Mouse (Mus musculus) naive thymus-derived CD4-positive, alpha-beta T cell, adult 5 months (primary cell): ENCODE results near the gene Uevld. TPM values are rescaled to one million over a fixed set of nuclear protein-coding genes. Genes with fewer than 3 reads are reported as not detected.

Experiments used
- polyA plus RNA-seq: library from polyadenylated mRNA; unstranded; fragments of 100-300 nt; shearing (Covaris generic); gene quantifications from one replicate; pipeline ENCODE4 v1.2.1, GENCODE M21; 2017

The Uevld gene
- 6.1 TPM for polyA plus RNA-seq

DNA sequence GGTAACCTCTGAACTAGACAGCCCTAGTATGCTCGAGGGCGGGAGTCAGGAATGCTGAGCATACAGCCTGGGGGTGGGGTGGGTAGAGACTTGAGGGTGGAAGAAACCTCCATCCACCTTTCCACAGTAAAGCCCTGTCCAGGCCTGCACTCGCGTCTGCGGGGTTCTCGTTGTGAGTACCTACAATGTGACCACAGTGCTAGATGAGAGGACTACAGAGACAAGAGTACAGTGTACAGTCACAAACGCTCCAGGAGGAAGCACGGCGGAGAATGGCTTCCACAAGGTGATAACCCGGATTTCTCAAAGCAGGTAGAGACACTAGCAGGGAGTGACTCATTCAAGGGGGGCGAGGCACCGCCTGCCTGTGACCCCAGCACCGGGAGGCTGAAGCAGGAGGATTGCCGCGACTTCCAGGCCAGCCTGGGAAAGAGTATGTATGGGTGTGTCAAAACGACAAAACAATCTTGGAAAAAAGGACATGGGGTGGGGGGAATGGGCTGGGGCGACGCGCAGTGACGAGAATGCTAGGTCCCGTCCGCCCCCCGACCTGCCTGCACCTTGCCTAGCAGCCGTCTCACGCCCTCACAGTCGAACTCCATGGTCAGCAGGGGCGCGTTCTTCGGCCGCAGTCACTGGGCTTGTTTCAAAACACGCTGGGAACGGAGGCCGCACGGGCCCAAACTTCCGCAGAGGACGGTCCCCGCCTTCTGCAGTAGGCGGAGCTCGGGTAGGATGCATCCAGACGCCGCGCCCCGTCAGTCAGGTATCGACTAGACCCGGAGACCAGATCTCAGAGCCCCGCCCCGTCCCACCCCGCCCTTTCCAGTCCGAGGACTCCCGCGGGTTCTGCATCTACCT, at the start of gene Uevld:
Gene Uevld, minus strand, starts transcription at position 697 of the 861 bp plus-strand sequence.

GRCm38 (mm10) chr7:46983280-46983679, 25.0 kb upstream of the Uevld start, which contains the start of gene Gm9999:
Gene Gm9999 (plus strand): TSS chr7:46983580.

DNA sequence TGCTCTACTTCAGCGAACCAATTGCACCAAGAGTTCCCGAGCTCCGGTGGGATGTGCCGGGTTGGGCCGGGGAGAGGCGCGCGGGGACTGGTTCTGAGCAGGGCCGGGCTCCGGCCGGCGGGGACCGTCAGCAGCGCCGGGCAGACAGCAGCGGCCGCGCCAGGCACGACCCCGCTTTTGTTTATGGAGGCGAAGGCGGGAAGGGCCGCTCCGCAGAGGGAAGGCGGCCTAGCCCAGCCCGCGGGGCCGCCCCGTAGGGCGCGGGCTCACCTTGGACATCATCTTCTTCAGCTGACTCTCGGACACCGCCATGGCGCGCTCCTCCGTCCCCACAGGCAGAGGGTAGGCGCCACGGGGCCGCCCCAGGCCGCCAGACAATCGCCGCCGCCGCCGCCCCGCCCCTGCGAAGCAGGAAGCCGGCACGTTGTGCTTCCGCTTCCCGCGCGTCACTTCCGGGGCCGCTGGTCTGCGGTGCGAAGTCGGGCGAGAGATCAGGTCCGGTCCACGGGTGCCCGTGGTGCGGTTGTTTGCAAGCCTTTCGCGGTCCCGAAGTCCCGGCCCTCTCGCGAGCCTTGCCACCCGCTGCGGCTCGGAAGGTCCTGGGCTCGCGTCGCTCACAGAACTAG, 38.7 kb downstream of the Uevld start, which contains the start of gene Tsg101:
Gene Tsg101, minus strand, starts transcription at position 419 of the 626 bp plus-strand sequence.

Other genes with a start within 250 kb of the Uevld start
- 11.6 TPM for gene Saal1, start 247.8 kb downstream of the Uevld start, polyA plus RNA-seq
- not detected for gene Saa3, start 242.8 kb downstream of the Uevld start, polyA plus RNA-seq
- not detected for gene Saa4, start 225.9 kb downstream of the Uevld start, polyA plus RNA-seq
- gene Saa1, start 215.5 kb downstream of the Uevld start, polyA plus RNA-seq, result not detected
- gene Saa2, start 206.7 kb downstream of the Uevld start, polyA plus RNA-seq, result not detected
- 48.7 TPM for gene Hps5, start 162.5 kb downstream of the Uevld start, polyA plus RNA-seq
- 56.7 TPM for gene Gtf2h1, start 162.4 kb downstream of the Uevld start, polyA plus RNA-seq
- 938 TPM for gene Ldha, start 117.1 kb downstream of the Uevld start, polyA plus RNA-seq
- gene Ldhc, start 97.3 kb downstream of the Uevld start, polyA plus RNA-seq, result not detected
- 96.4 TPM for gene Tsg101, start 38.6 kb downstream of the Uevld start, polyA plus RNA-seq
- gene Gm9999, start 25.1 kb upstream of the Uevld start, polyA plus RNA-seq, result not detected
- gene Spty2d1, start 49.9 kb upstream of the Uevld start, polyA plus RNA-seq, result 74.5 TPM
- gene Tmem86a, start 92.1 kb upstream of the Uevld start, polyA plus RNA-seq, result 6.7 TPM
- gene Ptpn5, start 175.2 kb upstream of the Uevld start, polyA plus RNA-seq, result not detected
- gene Mrgpra6, start 246.4 kb upstream of the Uevld start, polyA plus RNA-seq, result not detected